Mouse (Mus musculus) thymus, adult 2 months (tissue): Measurements from ENCODE around the gene Dnaaf5.

Source experiments
- CTCF ChIP-seq: fragments of 200-500 bp; IDR thresholded peaks from 2 replicates; pipeline ENCODE4 v1.5.1; 2012; ENCODE audit warnings: mild to moderate bottlenecking, control low read depth, low read length, moderate library complexity, borderline replicate concordance; ENCODE audit not compliant: control insufficient read depth, poor library complexity, insufficient read depth; ENCODE audit errors: extremely low read depth
- POLR2A ChIP-seq: fragments of 200-500 bp; IDR thresholded peaks from 2 replicates; pipeline ENCODE4 v1.6.1; 2012; ENCODE audit warnings: mild to moderate bottlenecking, low read length, control low read depth, moderate library complexity; ENCODE audit not compliant: control insufficient read depth, poor library complexity, insufficient read depth; ENCODE audit errors: extremely low read depth

DNA sequence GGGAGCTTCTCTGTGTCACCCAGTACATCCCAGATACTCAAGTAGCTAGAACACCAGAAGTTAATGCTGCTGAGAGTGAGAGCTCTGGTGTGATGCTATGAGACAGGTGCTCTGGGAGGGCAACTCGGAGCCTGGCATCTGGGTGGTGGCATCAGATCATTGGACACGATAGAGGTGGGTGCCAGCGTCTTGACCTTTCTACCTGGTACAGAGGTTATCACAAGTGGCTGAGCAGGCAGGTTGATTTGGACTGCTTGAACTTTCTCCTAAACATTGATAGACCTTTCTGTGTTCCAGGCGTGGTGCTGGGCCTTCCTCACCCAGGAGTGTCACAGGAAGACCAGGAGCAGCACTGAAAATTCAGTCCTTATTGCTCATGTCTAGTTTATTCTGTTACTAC lies 77.2 kb downstream of the Dnaaf5 start:
- TF ChIP-seq CTCF = no peak
- no peak for TF ChIP-seq POLR2A
